Mouse (Mus musculus): ENCODE data around the gene Acox1. TPM values are rescaled to one million over a fixed set of nuclear protein-coding genes. Genes with fewer than 3 reads are reported as not detected.
A peak's percentile ranks its signal among the peaks of the same experiment; 100 is the strongest.

The Acox1 gene
- polyA plus RNA-seq, 1 experiment from 2014 or later = 22.4 TPM

DNA sequence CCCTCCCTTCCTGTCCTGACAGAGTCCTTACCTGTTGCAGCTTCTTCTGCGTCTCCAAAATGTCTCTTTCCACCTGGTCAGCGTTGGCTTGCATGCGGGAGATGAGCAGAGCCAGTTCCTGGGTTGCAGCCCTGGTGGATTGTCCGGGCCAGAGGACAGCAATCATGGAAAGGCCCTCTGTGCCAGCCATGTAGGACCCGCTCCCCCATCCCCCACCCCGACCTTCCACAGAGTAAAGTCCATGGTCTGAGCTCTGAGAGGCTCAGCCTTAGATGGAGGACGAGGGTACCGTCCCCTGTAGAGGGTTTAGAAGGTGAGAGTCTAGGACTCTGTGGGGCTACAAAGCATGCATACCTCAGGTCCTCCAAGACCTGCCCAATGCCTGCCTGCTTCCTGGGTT lies 36.1 kb upstream of the Acox1 start:
- DNase-seq (ENCODE audit: low spot score) = no peak
- H3K36me3 ChIP-seq (replicated peaks; ENCODE audit: control insufficient read depth, insufficient read depth, low read depth, low read length) = no peaks in the 10 kb centered on the region
- peaks cover 2% of the 10 kb centered on the region; the same call in 1 of the 2 replicates for H3K4me1 ChIP-seq (ENCODE audit: control insufficient read depth, insufficient read depth, low read length)
- peaks cover 13% of the 10 kb centered on the region; the same call in 1 of the 2 replicates for H3K27me3 ChIP-seq (ENCODE audit: control insufficient read depth, insufficient read depth, low read length)
- no peak overlapping the region for H3K4me2 ChIP-seq (ENCODE audit: low read depth, low read length)
- no peaks in the 10 kb centered on the region for H3K9me3 ChIP-seq (replicated peaks; ENCODE audit: control insufficient read depth, low read length)
- WGBS = 88% methylated on average over 8 of the region's 8 CpGs
- no peak for ATAC-seq (replicated peaks; ENCODE audit: insufficient number of reproducible peaks, low FRiP score, low TSS enrichment, low read depth)
- H3K4me3 ChIP-seq (ENCODE audit: low read depth, low read length) = no peak overlapping the region
- H3K9ac ChIP-seq (replicated peaks; ENCODE audit: low read length) = no peak overlapping the region
- no peak overlapping the region for H3K27ac ChIP-seq (replicated peaks; ENCODE audit: low read depth, low read length)

DNA sequence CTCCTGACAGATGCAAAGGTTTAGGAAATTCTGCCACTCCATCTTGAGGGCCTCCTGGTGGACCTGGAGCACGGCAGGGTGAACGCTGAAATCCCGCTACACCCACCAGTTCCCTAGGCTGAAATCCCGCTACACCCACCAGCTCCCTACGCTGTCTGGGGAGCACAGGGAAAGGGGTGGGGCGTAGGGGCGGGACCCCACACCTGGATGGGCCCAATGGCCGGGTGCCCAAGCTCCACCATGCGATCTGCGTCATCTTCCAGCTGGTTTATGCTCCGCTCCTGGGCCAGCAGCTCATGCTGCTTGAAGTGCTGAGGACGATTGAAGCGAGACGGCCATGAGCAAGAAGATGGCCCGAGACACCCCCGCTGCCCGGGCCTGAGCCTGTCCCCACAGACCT lies 33.6 kb upstream of the Acox1 start:
- no peak overlapping the region for H3K27ac ChIP-seq (replicated peaks; ENCODE audit: low read depth, low read length)
- no peak overlapping the region for H3K4me3 ChIP-seq (ENCODE audit: low read depth, low read length)
- 28% methylated on average over 17 of the region's 17 CpGs for WGBS
- 0 out of 2 replicates have a peak, but pooled peaks cover 2% of the 10 kb centered on the region for H3K4me1 ChIP-seq (ENCODE audit: control insufficient read depth, insufficient read depth, low read length)
- H3K27me3 ChIP-seq (ENCODE audit: control insufficient read depth, insufficient read depth, low read length) = peaks cover 2% of the 10 kb centered on the region; the same call in 1 of the 2 replicates
- no peak overlapping the region for H3K4me2 ChIP-seq (ENCODE audit: low read depth, low read length)
- H3K36me3 ChIP-seq (replicated peaks; ENCODE audit: control insufficient read depth, insufficient read depth, low read depth, low read length) = no peaks in the 10 kb centered on the region
- H3K9ac ChIP-seq (replicated peaks; ENCODE audit: low read length) = 0 out of 2 replicates have a peak overlapping the region, but pooled peaks have one; percentile 9
- H3K9me3 ChIP-seq (replicated peaks; ENCODE audit: control insufficient read depth, low read length) = no peaks in the 10 kb centered on the region
- ATAC-seq (replicated peaks; ENCODE audit: insufficient number of reproducible peaks, low FRiP score, low TSS enrichment, low read depth) = no peak
- no peak for DNase-seq (ENCODE audit: low spot score)

DNA sequence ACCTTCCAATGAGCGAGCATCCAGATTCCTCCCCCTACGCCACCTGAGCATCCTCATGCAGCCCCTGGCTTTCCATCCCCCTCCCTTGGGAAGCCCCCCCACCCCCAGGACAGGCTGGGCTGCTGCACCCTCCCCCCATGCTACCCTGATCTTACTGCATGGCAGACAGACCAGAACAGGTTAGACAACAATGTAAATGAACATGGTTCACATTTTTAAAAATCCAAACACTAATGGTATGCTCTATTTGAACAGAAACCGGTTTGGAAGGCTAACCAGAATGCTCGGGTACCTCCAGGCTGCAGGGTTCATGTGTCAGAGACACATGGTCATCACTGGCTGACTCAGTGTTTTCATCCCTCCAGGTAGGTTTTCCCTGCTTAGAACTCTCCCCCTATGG lies 29.9 kb upstream of the Acox1 start:
- DNase-seq (ENCODE audit: low spot score) = no peak
- 63% methylated on average over 4 of the region's 4 CpGs for WGBS
- Histone ChIP-seq H3K9ac (replicated peaks; ENCODE audit: low read length) (no peak overlapping the region), H3K27me3 (ENCODE audit: control insufficient read depth, insufficient read depth, low read length) (peaks cover 6% of the 10 kb centered on the region; the same call in 1 of the 2 replicates), H3K9me3 (replicated peaks; ENCODE audit: control insufficient read depth, low read length) (no peaks in the 10 kb centered on the region), H3K36me3 (replicated peaks; ENCODE audit: control insufficient read depth, insufficient read depth, low read depth, low read length) (no peaks in the 10 kb centered on the region), H3K4me1 (ENCODE audit: control insufficient read depth, insufficient read depth, low read length) (0 out of 2 replicates have a peak, but pooled peaks cover 2% of the 10 kb centered on the region), H3K4me3 (ENCODE audit: low read depth, low read length) (no peak overlapping the region), H3K4me2 (ENCODE audit: low read depth, low read length) (no peak overlapping the region), H3K27ac (replicated peaks; ENCODE audit: low read depth, low read length) (no peak overlapping the region)
- ATAC-seq (replicated peaks; ENCODE audit: insufficient number of reproducible peaks, low FRiP score, low TSS enrichment, low read depth) = no peak

DNA sequence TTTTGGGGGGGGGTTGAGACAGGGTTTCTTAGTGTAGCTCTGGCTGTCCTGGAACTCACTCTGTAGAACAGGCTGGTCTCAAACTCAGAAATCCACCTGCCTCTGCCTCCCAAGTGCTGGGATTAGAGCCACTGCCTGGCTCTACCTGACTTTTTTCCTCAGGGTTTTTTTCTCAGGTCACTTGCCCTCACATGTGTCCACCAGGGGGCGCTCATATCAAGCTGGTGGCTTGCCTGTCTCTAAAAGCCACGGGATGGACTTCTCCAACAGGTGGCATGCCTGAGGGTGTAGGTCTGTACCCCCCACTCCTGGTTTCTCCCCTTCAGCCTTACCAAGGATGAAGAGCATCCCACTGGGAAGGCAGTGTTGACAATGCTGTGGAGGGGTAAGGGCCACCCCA lies 27.6 kb upstream of the Acox1 start:
- Histone ChIP-seq H3K9me3 (replicated peaks; ENCODE audit: control insufficient read depth, low read length) (no peaks in the 10 kb centered on the region), H3K27me3 (ENCODE audit: control insufficient read depth, insufficient read depth, low read length) (peaks cover 24% of the 10 kb centered on the region), H3K36me3 (replicated peaks; ENCODE audit: control insufficient read depth, insufficient read depth, low read depth, low read length) (no peaks in the 10 kb centered on the region), H3K4me2 (ENCODE audit: low read depth, low read length) (no peak overlapping the region), H3K4me3 (ENCODE audit: low read depth, low read length) (no peak overlapping the region), H3K9ac (replicated peaks; ENCODE audit: low read length) (no peak overlapping the region), H3K27ac (replicated peaks; ENCODE audit: low read depth, low read length) (no peak overlapping the region), H3K4me1 (ENCODE audit: control insufficient read depth, insufficient read depth, low read length) (no peaks in the 10 kb centered on the region)
- WGBS = 0% methylated on average over 2 of the region's 2 CpGs
- ATAC-seq (replicated peaks; ENCODE audit: insufficient number of reproducible peaks, low FRiP score, low TSS enrichment, low read depth) = no peak
- DNase-seq (ENCODE audit: low spot score) = peak; percentile 87

DNA sequence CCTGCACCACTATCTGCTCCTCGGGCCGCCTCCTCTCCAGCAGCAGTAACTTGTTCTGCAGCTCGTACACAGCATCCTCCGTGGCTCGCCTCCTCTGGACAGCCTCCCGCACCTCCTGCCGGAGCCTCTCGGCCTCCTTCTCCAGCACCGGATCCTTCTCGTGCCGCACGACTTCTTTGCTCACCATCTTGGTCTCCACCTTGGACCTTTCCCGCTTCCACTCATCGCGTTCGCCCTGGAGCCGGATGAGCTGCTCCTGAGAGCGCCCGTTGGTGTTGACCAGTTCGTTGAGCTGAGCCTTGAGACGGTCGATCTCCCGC lies 23.9 kb upstream of the Acox1 start:
- Histone ChIP-seq H3K27ac (replicated peaks; ENCODE audit: low read depth, low read length) (no peak overlapping the region), H3K36me3 (replicated peaks; ENCODE audit: control insufficient read depth, insufficient read depth, low read depth, low read length) (no peaks in the 10 kb centered on the region), H3K4me3 (ENCODE audit: low read depth, low read length) (peak overlapping the region; percentile 29), H3K4me2 (ENCODE audit: low read depth, low read length) (peak overlapping the region; percentile 67), H3K9me3 (replicated peaks; ENCODE audit: control insufficient read depth, low read length) (no peaks in the 10 kb centered on the region), H3K4me1 (ENCODE audit: control insufficient read depth, insufficient read depth, low read length) (no peaks in the 10 kb centered on the region; the same call in 1 of the 2 replicates), H3K9ac (replicated peaks; ENCODE audit: low read length) (peak overlapping the region; percentile 54), H3K27me3 (ENCODE audit: control insufficient read depth, insufficient read depth, low read length) (peaks cover 29% of the 10 kb centered on the region)
- WGBS = 17% methylated on average over 23 of the region's 23 CpGs
- DNase-seq (ENCODE audit: low spot score) (no peak), ATAC-seq (replicated peaks; ENCODE audit: insufficient number of reproducible peaks, low FRiP score, low TSS enrichment, low read depth) (no peak)

DNA sequence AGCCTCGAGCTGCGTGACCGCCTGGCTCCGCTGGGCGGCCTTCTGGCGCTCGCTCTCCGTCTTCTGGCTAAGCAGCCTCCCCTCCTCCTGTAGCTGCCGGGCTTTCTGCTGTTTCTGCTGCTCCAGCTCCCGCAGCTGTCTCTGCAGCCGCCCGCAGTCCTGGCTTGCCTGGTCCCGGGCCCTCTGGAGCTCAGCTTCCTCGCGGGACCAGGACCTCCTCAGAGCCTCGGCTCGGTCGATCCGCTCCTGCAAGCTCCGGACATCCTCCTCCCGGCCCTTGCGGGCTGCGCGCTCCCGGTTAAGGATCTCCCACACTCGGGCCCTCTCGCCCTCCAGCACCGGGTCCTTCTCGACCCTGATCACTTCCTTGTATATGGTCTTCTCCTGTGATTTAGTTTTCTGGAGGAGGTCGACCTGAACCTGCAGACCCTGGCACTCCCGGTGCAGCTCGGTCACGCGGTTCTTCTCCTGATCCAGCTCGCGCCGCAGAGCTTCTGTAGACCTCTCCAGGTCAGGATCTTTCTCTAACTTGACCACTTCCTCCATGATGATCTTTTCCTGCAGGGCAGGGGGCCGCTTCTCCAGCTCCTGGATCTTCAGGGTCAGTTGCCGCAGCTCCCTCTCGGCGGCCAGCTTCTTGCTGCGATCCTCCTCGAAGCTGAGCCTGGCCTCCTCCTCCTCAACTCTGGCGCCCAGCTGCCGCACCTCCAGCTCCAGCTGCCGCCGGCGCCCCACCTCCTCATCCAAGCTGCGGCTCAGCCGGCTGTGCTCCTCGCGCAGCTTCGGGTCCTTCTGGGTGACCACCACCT lies 23.3 kb upstream of the Acox1 start:
- peak overlapping the region; percentile 29 for H3K4me3 ChIP-seq (ENCODE audit: low read depth, low read length)
- no peaks in the 10 kb centered on the region; the same call in 1 of the 2 replicates for H3K4me1 ChIP-seq (ENCODE audit: control insufficient read depth, insufficient read depth, low read length)
- H3K4me2 ChIP-seq (ENCODE audit: low read depth, low read length) = peak overlapping the region; percentile 67
- ATAC-seq (replicated peaks; ENCODE audit: insufficient number of reproducible peaks, low FRiP score, low TSS enrichment, low read depth) = no peak
- WGBS = 11% methylated on average over 53 of the region's 53 CpGs
- no peaks in the 10 kb centered on the region for H3K9me3 ChIP-seq (replicated peaks; ENCODE audit: control insufficient read depth, low read length)
- no peak overlapping the region for H3K27ac ChIP-seq (replicated peaks; ENCODE audit: low read depth, low read length)
- H3K36me3 ChIP-seq (replicated peaks; ENCODE audit: control insufficient read depth, insufficient read depth, low read depth, low read length) = no peaks in the 10 kb centered on the region
- DNase-seq (ENCODE audit: low spot score) = peak; percentile 56
- H3K27me3 ChIP-seq (ENCODE audit: control insufficient read depth, insufficient read depth, low read length) = peaks cover 29% of the 10 kb centered on the region
- H3K9ac ChIP-seq (replicated peaks; ENCODE audit: low read length) = peak overlapping the region; percentile 54

DNA sequence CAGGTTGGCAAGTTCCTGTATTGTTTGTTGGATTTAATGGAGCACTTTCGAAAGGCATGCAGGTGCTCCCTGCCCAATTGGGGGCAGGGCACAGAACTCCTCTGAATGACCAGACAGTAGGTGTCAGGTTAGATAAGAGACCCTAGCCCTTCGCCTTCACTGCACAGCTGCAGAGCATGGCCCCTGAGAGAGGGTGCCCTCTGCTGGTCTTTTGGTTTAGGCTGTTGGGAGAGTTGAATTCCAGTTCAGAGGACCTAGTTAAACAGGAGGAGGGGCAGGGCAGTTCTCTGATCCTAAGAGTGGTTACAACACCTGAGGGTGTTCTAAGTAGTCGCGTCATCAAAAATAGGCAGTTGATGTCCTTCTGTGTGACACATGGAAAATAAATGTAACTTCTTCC lies 21.0 kb upstream of the Acox1 start:
- H3K9ac ChIP-seq (replicated peaks; ENCODE audit: low read length) = no peak overlapping the region
- H3K4me2 ChIP-seq (ENCODE audit: low read depth, low read length) = no peak overlapping the region
- no peaks in the 10 kb centered on the region for H3K36me3 ChIP-seq (replicated peaks; ENCODE audit: control insufficient read depth, insufficient read depth, low read depth, low read length)
- DNase-seq (ENCODE audit: low spot score) = peak; percentile 78
- no peak overlapping the region for H3K4me3 ChIP-seq (ENCODE audit: low read depth, low read length)
- no peak for ATAC-seq (replicated peaks; ENCODE audit: insufficient number of reproducible peaks, low FRiP score, low TSS enrichment, low read depth)
- 16% methylated on average over 4 of the region's 4 CpGs for WGBS
- no peak overlapping the region for H3K27ac ChIP-seq (replicated peaks; ENCODE audit: low read depth, low read length)
- no peaks in the 10 kb centered on the region; the same call in 1 of the 2 replicates for H3K4me1 ChIP-seq (ENCODE audit: control insufficient read depth, insufficient read depth, low read length)
- no peaks in the 10 kb centered on the region for H3K9me3 ChIP-seq (replicated peaks; ENCODE audit: control insufficient read depth, low read length)
- H3K27me3 ChIP-seq (ENCODE audit: control insufficient read depth, insufficient read depth, low read length) = peaks cover 29% of the 10 kb centered on the region

DNA sequence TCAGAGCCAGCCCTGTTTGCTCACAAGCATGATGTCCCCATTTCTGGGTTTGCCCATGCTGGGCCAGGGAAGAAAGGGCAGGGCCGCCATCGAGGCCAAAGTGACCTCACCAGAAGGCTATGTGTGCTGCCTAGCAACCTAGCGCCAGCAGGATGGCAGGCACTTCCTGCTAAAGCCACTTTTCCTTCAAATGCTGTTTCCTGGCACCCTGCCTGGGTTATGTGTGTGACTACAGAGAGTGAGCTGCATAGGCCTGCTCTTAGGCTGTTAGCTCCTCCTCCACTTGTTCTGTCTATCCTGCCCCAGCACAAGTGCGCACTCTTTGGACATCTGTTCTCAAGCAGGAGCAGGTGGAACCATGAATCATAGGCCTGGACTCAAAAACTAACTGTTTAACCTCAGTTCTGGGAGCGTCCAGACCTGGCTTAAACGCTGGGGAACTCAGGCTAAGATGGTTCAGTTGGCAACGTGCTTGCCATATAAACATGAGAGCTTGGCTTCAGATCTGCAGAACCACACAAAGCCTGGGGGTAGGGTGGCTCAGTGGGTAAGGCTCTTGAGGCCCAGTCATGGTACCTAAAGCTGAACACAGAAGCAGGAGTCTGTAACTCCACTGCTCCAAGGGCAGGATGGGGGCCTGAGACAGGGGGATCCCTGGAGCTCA lies 20.0 kb upstream of the Acox1 start:
- ATAC-seq (replicated peaks; ENCODE audit: insufficient number of reproducible peaks, low FRiP score, low TSS enrichment, low read depth) = no peak
- Histone ChIP-seq H3K27ac (replicated peaks; ENCODE audit: low read depth, low read length) (no peak overlapping the region), H3K27me3 (ENCODE audit: control insufficient read depth, insufficient read depth, low read length) (peaks cover 27% of the 10 kb centered on the region), H3K9ac (replicated peaks; ENCODE audit: low read length) (peak overlapping the region; percentile 13; the same call in 1 of the 2 replicates), H3K4me1 (ENCODE audit: control insufficient read depth, insufficient read depth, low read length) (no peaks in the 10 kb centered on the region; the same call in 1 of the 2 replicates), H3K4me2 (ENCODE audit: low read depth, low read length) (no peak overlapping the region), H3K9me3 (replicated peaks; ENCODE audit: control insufficient read depth, low read length) (no peaks in the 10 kb centered on the region), H3K4me3 (ENCODE audit: low read depth, low read length) (no peak overlapping the region), H3K36me3 (replicated peaks; ENCODE audit: control insufficient read depth, insufficient read depth, low read depth, low read length) (no peaks in the 10 kb centered on the region)
- WGBS = 63% methylated on average over 7 of the region's 7 CpGs
- peak; percentile 25 for DNase-seq (ENCODE audit: low spot score)

All from embryonic facial prominence, embryonic 11.5 days (tissue).